Mouse (Mus musculus) MEL (cell line): ENCODE results near the gene Rdh16f1. TPM values are rescaled to one million over a fixed set of nuclear protein-coding genes. Genes with fewer than 3 reads are reported as not detected.
"Not testable (repeated sequence)": the region's sequence is repeated elsewhere in the genome, so short reads cannot be mapped to it uniquely, and the experiment has no call there.

Experiments used
- DNase-seq: peaks from one replicate; pipeline ENCODE4 v3.0.0; 2011; ENCODE audit warnings: low read depth, low spot score
- H3K27ac ChIP-seq: 2 replicates; pipeline ENCODE4 v1.5.1; 2012; ENCODE audit warnings: low read depth, mild to moderate bottlenecking, control low read depth, low read length, moderate library complexity; ENCODE audit not compliant: control insufficient read depth
- H3K27me3 ChIP-seq, 2 experiments: fragments of 150-350 bp in 1 of 2; sonication (generic) in 1 of 2; 2 replicates each; pipeline ENCODE4 v1.6.1; 2012; ENCODE audit warnings: low read length in 2 of 2, mild to moderate bottlenecking in 2 of 2, improper control_type of control experiment in 1 of 2, moderate library complexity in 1 of 2; ENCODE audit not compliant: insufficient read depth in 2 of 2, control insufficient read depth in 1 of 2
- H3K36me3 ChIP-seq, 2 experiments: 2 replicates each; pipeline ENCODE4 v1.6.1; 2012 to 2014; ENCODE audit warnings: low read length in 2 of 2, improper control_type of control experiment in 1 of 2, inconsistent platforms in 1 of 2, mild to moderate bottlenecking in 1 of 2; ENCODE audit not compliant: insufficient read depth in 2 of 2, control insufficient read depth in 1 of 2
- H3K4me1 ChIP-seq, 2 experiments: fragments of 150-350 bp in 1 of 2; sonication (generic) in 1 of 2; 2 replicates each; pipeline ENCODE4 v1.6.1; 2012; ENCODE audit warnings: low read length in 2 of 2, improper control_type of control experiment in 1 of 2, mild to moderate bottlenecking in 1 of 2; ENCODE audit not compliant: insufficient read depth in 2 of 2, control insufficient read depth in 1 of 2
- H3K4me3 ChIP-seq, 2 experiments: fragments of 150-350 bp in 1 of 2; sonication (generic) in 1 of 2; 2 replicates each; pipeline ENCODE4 v1.5.1; 2012; ENCODE audit warnings: low read depth in 2 of 2, low read length in 2 of 2, mild to moderate bottlenecking in 2 of 2, moderate library complexity in 2 of 2, control low read depth in 1 of 2, improper control_type of control experiment in 1 of 2; ENCODE audit not compliant: control insufficient read depth in 1 of 2, insufficient read depth in 1 of 2
- H3K79me2 ChIP-seq: 2 replicates; pipeline ENCODE4 v1.6.1; 2012; ENCODE audit warnings: mild to moderate bottlenecking, low read length, moderate library complexity; ENCODE audit not compliant: control insufficient read depth, poor library complexity, insufficient read depth
- H3K9ac ChIP-seq: 2 replicates; pipeline ENCODE4 v1.6.1; 2012; ENCODE audit warnings: low read depth, mild to moderate bottlenecking, control low read depth, low read length, moderate library complexity; ENCODE audit not compliant: control insufficient read depth, poor library complexity, severe bottlenecking
- H3K9me3 ChIP-seq: fragments of 150-350 bp; sonication (generic); replicated peaks from 2 replicates; pipeline ENCODE4 v1.6.1; 2012; ENCODE audit warnings: mild to moderate bottlenecking, low read length, improper control_type of control experiment, moderate library complexity; ENCODE audit not compliant: insufficient read depth
- BHLHE40 ChIP-seq: IDR thresholded peaks from 2 replicates; pipeline ENCODE4 v1.6.1; 2012; ENCODE audit warnings: low read depth, mild to moderate bottlenecking, inconsistent platforms, low read length, improper control_type of control experiment, borderline replicate concordance
- CHD2 ChIP-seq: IDR thresholded peaks from 2 replicates; pipeline ENCODE4 v1.6.1; 2011; ENCODE audit warnings: low read length, improper control_type of control experiment
- CTCF ChIP-seq, 3 experiments: IDR thresholded peaks in 2 of 3; conservative IDR thresholded peaks in 1 of 3; 2 replicates each; pipeline ENCODE4 v1.5.1; 2011 to 2012; ENCODE audit warnings: low read length in 3 of 3, low read depth in 2 of 3, mild to moderate bottlenecking in 2 of 3, improper control_type of control experiment in 1 of 3, inconsistent platforms in 1 of 3, mixed read lengths in 1 of 3, moderate library complexity in 1 of 3; ENCODE audit not compliant: control insufficient read depth in 1 of 3, insufficient read depth in 1 of 3, poor library complexity in 1 of 3, severe bottlenecking in 1 of 3
- EP300 ChIP-seq, 2 experiments: IDR thresholded peaks; 2 replicates each; pipeline ENCODE4 v1.6.1; 2011; ENCODE audit warnings: improper control_type of control experiment in 2 of 2, low read length in 2 of 2, low read depth in 1 of 2, mild to moderate bottlenecking in 1 of 2
- KAT2A ChIP-seq: conservative IDR thresholded peaks from 2 replicates; pipeline ENCODE4 v1.6.1; 2012; ENCODE audit warnings: low read depth, low read length, improper control_type of control experiment, inconsistent platforms
- MAFK ChIP-seq: IDR thresholded peaks from 2 replicates; pipeline ENCODE4 v1.6.1; 2011; ENCODE audit warnings: low read depth, mild to moderate bottlenecking, low read length, improper control_type of control experiment, borderline replicate concordance
- MAZ ChIP-seq: IDR thresholded peaks from 2 replicates; pipeline ENCODE4 v1.6.1; 2012; ENCODE audit warnings: low read depth, mild to moderate bottlenecking, inconsistent platforms, low read length, improper control_type of control experiment
- MYC ChIP-seq: IDR thresholded peaks from 2 replicates; pipeline ENCODE4 v1.6.1; 2011; ENCODE audit warnings: low read depth, mild to moderate bottlenecking, low read length, improper control_type of control experiment, moderate library complexity
- NRF1 ChIP-seq: IDR thresholded peaks from 2 replicates; pipeline ENCODE4 v1.6.1; 2014; ENCODE audit warnings: low read depth, mild to moderate bottlenecking, inconsistent platforms, low read length, improper control_type of control experiment, moderate library complexity; ENCODE audit not compliant: poor library complexity, insufficient read depth, severe bottlenecking
- RAD21 ChIP-seq: IDR thresholded peaks from 2 replicates; pipeline ENCODE4 v1.6.1; 2011; ENCODE audit warnings: mild to moderate bottlenecking, low read depth, low read length, improper control_type of control experiment
- SMC3 ChIP-seq: IDR thresholded peaks from 2 replicates; pipeline ENCODE4 v1.6.1; 2011; ENCODE audit warnings: low read depth, low read length, improper control_type of control experiment
- ZC3H11A ChIP-seq: IDR thresholded peaks from 2 replicates; pipeline ENCODE4 v1.6.1; 2012; ENCODE audit warnings: low read depth, mild to moderate bottlenecking, inconsistent platforms, low read length, improper control_type of control experiment
- ZNF384 ChIP-seq: IDR thresholded peaks from 2 replicates; pipeline ENCODE4 v1.6.1; 2012; ENCODE audit warnings: low read depth, mild to moderate bottlenecking, inconsistent platforms, low read length, improper control_type of control experiment
- polyA plus RNA-seq, 2 experiments: library from polyadenylated mRNA; stranded (reverse) in 1 of 2; unstranded in 1 of 2; fragments of >175 nt in 1 of 2; fragments of >200 nt in 1 of 2; gene quantifications; 2 replicates each; pipeline versions ENCODE4 v1.2.1 to v1.2.4; 2012; ENCODE audit warnings: low replicate concordance in 2 of 2, low read depth in 1 of 2; ENCODE audit not compliant: insufficient read length in 2 of 2, insufficient read depth in 1 of 2, missing spikeins in 1 of 2
- total RNA-seq: library from RNA; depleted of rRNA; stranded (reverse); fragments of 300-350 nt; gene quantifications from 2 replicates; pipeline ENCODE4 v1.2.3, GENCODE M21; 2012

Rdh16f1 gene
- total and polyA plus RNA-seq, 3 experiments: not detected

DNA sequence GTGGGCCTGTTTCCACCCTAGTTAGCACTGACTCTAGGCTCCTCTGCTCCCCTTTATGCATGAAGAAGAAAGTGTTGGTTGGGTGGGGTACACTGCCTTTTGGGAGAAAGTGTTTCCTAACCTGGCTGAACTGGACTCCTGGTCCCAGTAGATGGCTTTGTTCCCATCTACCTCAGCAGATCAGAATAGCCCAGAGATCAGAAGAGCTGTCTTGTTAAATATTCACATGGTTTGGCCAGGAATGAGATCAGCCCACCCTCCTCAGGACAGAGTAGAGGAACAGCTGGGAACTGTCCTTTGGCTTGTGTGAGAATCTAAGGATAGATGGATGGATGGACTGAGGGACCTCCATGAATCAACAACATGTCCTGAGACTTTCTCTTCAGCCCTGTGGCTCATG is 56.3 kb downstream of the Rdh16f1 start:
- Histone ChIP-seq H3K4me1 (no peaks in the 10 kb centered on the region), H3K27me3 (peaks cover 1% of the 10 kb centered on the region in 2 experiments; a peak in 3 of 4 replicates), H3K36me3 (no peaks in the 10 kb centered on the region), H3K9me3 (no peaks in the 10 kb centered on the region), H3K27ac (no peak overlapping the region), H3K79me2 (no peaks in the 10 kb centered on the region)
- DNase-seq: no peak
- TF ChIP-seq KAT2A (no peak), MAZ (no peak), BHLHE40 (no peak), CHD2 (no peak), CTCF (IDR thresholded peaks at IDR 0.05 in 2 of 3, conservative IDR thresholded peaks at IDR 0.05 in 1 of 3; ENCODE audit: control insufficient read depth in 1 of 3, insufficient read depth in 1 of 3, low read depth in 2 of 3, low read length in 3 of 3, poor library complexity in 1 of 3, severe bottlenecking in 1 of 3) (no peak), EP300 (IDR thresholded peaks at IDR 0.05; ENCODE audit: low read depth in 1 of 2, low read length in 2 of 2) (no peak), ZNF384 (no peak), MAFK (no peak)
- TF ChIP-seq, all 39 proteins: peak for 0
- H3K4me3 ChIP-seq: no peak overlapping the region
- no peak overlapping the region for H3K9ac ChIP-seq

DNA sequence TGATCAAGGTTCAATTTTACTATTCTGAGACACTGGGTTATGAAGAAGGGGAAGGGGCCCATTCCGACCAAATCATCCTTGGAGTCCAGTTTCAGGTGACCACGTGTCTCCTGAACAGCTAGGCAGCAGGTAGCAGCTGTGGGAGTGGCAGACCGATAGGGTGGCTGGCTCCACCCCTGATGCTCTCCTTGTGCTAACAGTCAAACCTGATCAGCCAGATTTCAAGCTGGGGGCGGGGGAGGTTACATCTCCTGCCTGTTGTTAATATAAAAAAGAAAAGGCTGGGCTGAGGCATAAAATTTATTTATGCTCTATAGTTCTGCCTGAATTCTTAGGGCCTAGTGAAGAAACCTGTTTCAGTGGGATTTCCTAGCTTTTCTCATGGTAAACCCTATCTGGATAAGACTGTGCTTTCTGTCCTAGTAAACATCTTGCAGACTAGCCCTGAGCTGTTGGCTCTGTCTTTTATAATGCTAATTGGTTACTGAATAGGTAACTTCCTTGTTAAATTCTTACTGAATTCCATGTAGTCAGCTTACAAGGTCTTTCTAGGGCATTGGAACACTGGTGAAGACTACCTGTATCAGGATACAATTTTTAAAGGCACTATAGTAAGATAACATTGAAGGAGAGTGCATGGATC is 57.8 kb downstream of the Rdh16f1 start:
- H3K27me3 ChIP-seq, H3K4me3 ChIP-seq, H3K9me3 ChIP-seq, DNase-seq, H3K27ac ChIP-seq, H3K36me3 ChIP-seq, H3K4me1 ChIP-seq, H3K9ac ChIP-seq, H3K79me2 ChIP-seq: not testable (repeated sequence)

- not testable (repeated sequence) for DNase-seq, H3K79me2 ChIP-seq, H3K4me1 ChIP-seq, H3K9me3 ChIP-seq, H3K27ac ChIP-seq, H3K9ac ChIP-seq, H3K27me3 ChIP-seq, H3K4me3 ChIP-seq, H3K36me3 ChIP-seq
Observed at GRCm38 (mm10) chr10:127821806-127822205, 62.2 kb downstream of the Rdh16f1 start.

DNA sequence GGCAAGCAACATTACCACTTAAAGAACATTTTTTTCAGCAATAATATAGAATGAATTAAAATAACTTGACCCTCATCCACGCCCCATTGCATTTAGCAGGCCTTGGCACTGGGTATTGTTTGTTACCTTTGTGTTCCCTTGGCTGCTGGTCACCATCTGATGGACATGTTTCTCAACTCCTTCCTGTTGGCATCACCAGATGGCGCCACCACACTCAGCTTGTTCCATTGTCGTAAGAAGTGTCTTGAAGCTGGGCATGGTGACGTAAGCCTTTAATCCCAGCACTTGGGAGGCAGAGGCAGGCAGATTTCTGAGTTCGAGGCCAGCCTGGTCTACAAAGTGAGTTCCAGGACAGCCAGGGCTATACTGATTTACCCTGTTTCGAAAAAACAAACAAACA is 65.8 kb downstream of the Rdh16f1 start:
- Histone ChIP-seq H3K4me3 (no peak overlapping the region), H3K79me2 (no peaks in the 10 kb centered on the region), H3K9me3 (no peaks in the 10 kb centered on the region), H3K36me3 (no peaks in the 10 kb centered on the region), H3K27me3 (peaks cover 3 to 6% of the 10 kb centered on the region in 2 experiments; a peak in 3 of 4 replicates), H3K9ac (no peak overlapping the region), H3K27ac (no peak overlapping the region), H3K4me1 (no peaks in the 10 kb centered on the region)
- TF ChIP-seq NRF1 (no peak), RAD21 (peak; percentile 35), SMC3 (peak; percentile 65), ZC3H11A (0 out of 2 replicates have a peak, but pooled peaks have one; percentile 22), CTCF (IDR thresholded peaks at IDR 0.05 in 2 of 3, conservative IDR thresholded peaks at IDR 0.05 in 1 of 3; ENCODE audit: control insufficient read depth in 1 of 3, insufficient read depth in 1 of 3, low read depth in 2 of 3, low read length in 3 of 3, poor library complexity in 1 of 3, severe bottlenecking in 1 of 3) (peak in 2 of 3 experiments; percentile 51 to 53; a peak in 4 of 6 replicates), MYC (no peak)
- DNase-seq: peak; percentile 44
